Mouse (Mus musculus): ENCODE measurements around the gene Rmnd5a.

DNA sequence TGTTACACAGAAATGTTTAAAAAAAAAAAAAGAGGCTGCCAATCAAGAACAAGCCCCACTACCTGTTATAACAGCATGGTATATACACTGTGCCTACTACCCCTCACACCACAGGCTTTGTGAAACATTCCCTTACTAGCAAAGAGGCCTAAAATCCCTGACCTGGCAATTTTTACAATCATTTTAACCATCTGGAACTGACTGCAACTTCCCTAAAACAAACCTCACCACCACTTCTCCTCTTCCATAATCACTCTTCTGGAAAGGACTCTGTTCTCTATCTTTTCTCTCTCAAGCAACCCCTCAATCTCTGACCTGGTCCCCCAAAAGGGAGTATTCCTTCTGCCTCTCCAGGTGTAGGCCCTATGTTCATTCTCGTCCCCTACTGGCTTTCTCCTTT is 2.4 kb downstream of the Rmnd5a start:
- TF ChIP-seq MAFK (IDR thresholded peaks at IDR 0.05; ENCODE audit: insufficient read depth, low read depth, low read length) (0 out of 2 replicates have a peak, but pooled peaks have one; percentile 10), CHD2 (IDR thresholded peaks at IDR 0.05; ENCODE audit: low read depth, low read length) (no peak)
